Mouse (Mus musculus): Measurements from ENCODE around the gene Tctn3. TPM values are rescaled to one million over a fixed set of nuclear protein-coding genes. Genes with fewer than 3 reads are reported as not detected.

Gene Tctn3
- polyA plus RNA-seq, 1 experiment = 27.8 TPM

GRCm38 (mm10) chr19:40595831-40596230, 16.2 kb downstream of the Tctn3 start:
- Histone ChIP-seq H3K27me3 (ENCODE audit: control insufficient read depth, insufficient read depth, low read length) (no peaks in the 10 kb centered on the region), H3K27ac (ENCODE audit: control insufficient read depth, insufficient read depth, low read depth, low read length) (no peak overlapping the region), H3K36me3 (ENCODE audit: control insufficient read depth, insufficient read depth, low read length) (no peaks in the 10 kb centered on the region), H3K4me3 (ENCODE audit: control insufficient read depth, low read depth, low read length) (no peak overlapping the region), H3K4me1 (ENCODE audit: control insufficient read depth, insufficient read depth, low read length) (no peaks in the 10 kb centered on the region)
- TF ChIP-seq POLR2A (IDR thresholded peaks at IDR 0.05; ENCODE audit: control insufficient read depth, low read depth, low read length) = no peak

- Histone ChIP-seq H3K27ac (ENCODE audit: control insufficient read depth, insufficient read depth, low read depth, low read length) (no peak overlapping the region), H3K36me3 (ENCODE audit: control insufficient read depth, insufficient read depth, low read length) (no peaks in the 10 kb centered on the region), H3K27me3 (ENCODE audit: control insufficient read depth, insufficient read depth, low read length) (no peaks in the 10 kb centered on the region), H3K4me3 (ENCODE audit: control insufficient read depth, low read depth, low read length) (no peak overlapping the region), H3K4me1 (ENCODE audit: control insufficient read depth, insufficient read depth, low read length) (no peaks in the 10 kb centered on the region)
- TF ChIP-seq CTCF (IDR thresholded peaks at IDR 0.05; ENCODE audit: control insufficient read depth, insufficient read depth, insufficient replicate concordance, low read depth, low read length) = no peak
- TF ChIP-seq POLR2A (IDR thresholded peaks at IDR 0.05; ENCODE audit: control insufficient read depth, low read depth, low read length) = no peak
These were observed 16.8 kb downstream of the Tctn3 start for GRCm38 (mm10) chr19:40595231-40595630.

- no peak overlapping the region for H3K27ac ChIP-seq (ENCODE audit: control insufficient read depth, insufficient read depth, low read depth, low read length)
- H3K4me3 ChIP-seq (ENCODE audit: control insufficient read depth, low read depth, low read length) = peak overlapping the region; percentile 80
- TF ChIP-seq CTCF (IDR thresholded peaks at IDR 0.05; ENCODE audit: control insufficient read depth, insufficient read depth, insufficient replicate concordance, low read depth, low read length) (no peak; the same call in 1 of the 2 replicates), POLR2A (IDR thresholded peaks at IDR 0.05; ENCODE audit: control insufficient read depth, low read depth, low read length) (no peak)
- H3K4me1 ChIP-seq (ENCODE audit: control insufficient read depth, insufficient read depth, low read length) = peaks cover 7% of the 10 kb centered on the region
- H3K36me3 ChIP-seq (ENCODE audit: control insufficient read depth, insufficient read depth, low read length) = no peaks in the 10 kb centered on the region
- no peaks in the 10 kb centered on the region for H3K27me3 ChIP-seq (ENCODE audit: control insufficient read depth, insufficient read depth, low read length)
These were observed 22.5 kb downstream of the Tctn3 start for GRCm38 (mm10) chr19:40589530-40589880.

GRCm38 (mm10) chr19:40588847-40589529, 23.0 kb downstream of the Tctn3 start:
- Histone ChIP-seq H3K36me3 (ENCODE audit: control insufficient read depth, insufficient read depth, low read length) (no peaks in the 10 kb centered on the region), H3K4me1 (ENCODE audit: control insufficient read depth, insufficient read depth, low read length) (peaks cover 7% of the 10 kb centered on the region), H3K27ac (ENCODE audit: control insufficient read depth, insufficient read depth, low read depth, low read length) (peak overlapping the region; percentile 39; the same call in 1 of the 2 replicates), H3K27me3 (ENCODE audit: control insufficient read depth, insufficient read depth, low read length) (no peaks in the 10 kb centered on the region), H3K4me3 (ENCODE audit: control insufficient read depth, low read depth, low read length) (peak overlapping the region; percentile 88)
- TF ChIP-seq POLR2A (IDR thresholded peaks at IDR 0.05; ENCODE audit: control insufficient read depth, low read depth, low read length) (peak; percentile 18; the same call in 1 of the 2 replicates), CTCF (IDR thresholded peaks at IDR 0.05; ENCODE audit: control insufficient read depth, insufficient read depth, insufficient replicate concordance, low read depth, low read length) (peak; percentile 47; the same call in 1 of the 2 replicates)

GRCm38 (mm10) chr19:40588293-40588654, 23.8 kb downstream of the Tctn3 start, which contains the start of gene Aldh18a1:
Gene Aldh18a1 (minus strand): TSS chr19:40588463.
- Histone ChIP-seq H3K4me1 (ENCODE audit: control insufficient read depth, insufficient read depth, low read length) (peaks cover 7% of the 10 kb centered on the region), H3K27me3 (ENCODE audit: control insufficient read depth, insufficient read depth, low read length) (no peaks in the 10 kb centered on the region), H3K4me3 (ENCODE audit: control insufficient read depth, low read depth, low read length) (peak within 1 kb of the TSS; percentile 88), H3K36me3 (ENCODE audit: control insufficient read depth, insufficient read depth, low read length) (no peaks in the 10 kb centered on the region), H3K27ac (ENCODE audit: control insufficient read depth, insufficient read depth, low read depth, low read length) (peak within 1 kb of the TSS; percentile 39; the same call in 1 of the 2 replicates)
- TF ChIP-seq POLR2A (IDR thresholded peaks at IDR 0.05; ENCODE audit: control insufficient read depth, low read depth, low read length) (peak; percentile 37), CTCF (IDR thresholded peaks at IDR 0.05; ENCODE audit: control insufficient read depth, insufficient read depth, insufficient replicate concordance, low read depth, low read length) (no peak)

GRCm38 (mm10) chr19:40587491-40588292, 24.3 kb downstream of the Tctn3 start:
- TF ChIP-seq POLR2A (IDR thresholded peaks at IDR 0.05; ENCODE audit: control insufficient read depth, low read depth, low read length) = no peak
- TF ChIP-seq CTCF (IDR thresholded peaks at IDR 0.05; ENCODE audit: control insufficient read depth, insufficient read depth, insufficient replicate concordance, low read depth, low read length) = no peak

GRCm38 (mm10) chr19:40586908-40587307, 25.1 kb downstream of the Tctn3 start:
- H3K27me3 ChIP-seq (ENCODE audit: control insufficient read depth, insufficient read depth, low read length) = no peaks in the 10 kb centered on the region
- H3K27ac ChIP-seq (ENCODE audit: control insufficient read depth, insufficient read depth, low read depth, low read length) = no peak overlapping the region
- no peak overlapping the region for H3K4me3 ChIP-seq (ENCODE audit: control insufficient read depth, low read depth, low read length)
- H3K36me3 ChIP-seq (ENCODE audit: control insufficient read depth, insufficient read depth, low read length) = no peaks in the 10 kb centered on the region
- H3K4me1 ChIP-seq (ENCODE audit: control insufficient read depth, insufficient read depth, low read length) = peaks cover 7% of the 10 kb centered on the region
- no peak for TF ChIP-seq POLR2A (IDR thresholded peaks at IDR 0.05; ENCODE audit: control insufficient read depth, low read depth, low read length)
- no peak for TF ChIP-seq CTCF (IDR thresholded peaks at IDR 0.05; ENCODE audit: control insufficient read depth, insufficient read depth, insufficient replicate concordance, low read depth, low read length)

More at GRCm38 (mm10) chr19:40587491-40588292, 24.3 kb downstream of the Tctn3 start:
- H3K36me3 ChIP-seq (ENCODE audit: control insufficient read depth, insufficient read depth, low read length) = no peaks in the 10 kb centered on the region
- peak overlapping the region; percentile 88 for H3K4me3 ChIP-seq (ENCODE audit: control insufficient read depth, low read depth, low read length)
- H3K27me3 ChIP-seq (ENCODE audit: control insufficient read depth, insufficient read depth, low read length) = no peaks in the 10 kb centered on the region
- H3K27ac ChIP-seq (ENCODE audit: control insufficient read depth, insufficient read depth, low read depth, low read length) = no peak overlapping the region
- peaks cover 7% of the 10 kb centered on the region for H3K4me1 ChIP-seq (ENCODE audit: control insufficient read depth, insufficient read depth, low read length)

All from testis, adult 2 months (tissue).